Mouse (Mus musculus) liver, embryonic 16.5 days (tissue): ENCODE measurements around the gene Kmt2b. TPM values are rescaled to one million over a fixed set of nuclear protein-coding genes. Genes with fewer than 3 reads are reported as not detected.
A peak's percentile ranks its signal among the peaks of the same experiment; 100 is the strongest.

Experiments
- ATAC-seq: fragments of 200-750 bp; cut with Nextera tagmentation; 2 replicates; pipeline ENCODE4 v1.8.0; 2017; ENCODE audit warnings: low read depth, mild to moderate bottlenecking, moderate number of reproducible peaks, moderate library complexity
- H3K27ac ChIP-seq: fragments of 300-500 bp; sonication (generic); 2 replicates; pipeline ENCODE4 v1.5.1; 2014; ENCODE audit warnings: mild to moderate bottlenecking, low read length
- H3K27me3 ChIP-seq: fragments of 300-500 bp; sonication (generic); 2 replicates; pipeline ENCODE4 v1.6.1; 2014; ENCODE audit warnings: low read depth, low read length, mixed read lengths; ENCODE audit not compliant: control insufficient read depth, insufficient read depth
- H3K36me3 ChIP-seq: fragments of 300-500 bp; sonication (generic); 2 replicates; pipeline ENCODE4 v1.6.1; 2014; ENCODE audit warnings: mild to moderate bottlenecking; ENCODE audit not compliant: control insufficient read depth, insufficient read depth
- H3K4me1 ChIP-seq: fragments of 300-500 bp; sonication (generic); 2 replicates; pipeline ENCODE4 v1.6.1; 2014; ENCODE audit warnings: low read depth, low read length, mixed read lengths; ENCODE audit not compliant: control insufficient read depth
- H3K4me2 ChIP-seq: fragments of 300-500 bp; sonication (generic); 2 replicates; pipeline ENCODE4 v1.6.1; 2014; ENCODE audit warnings: low read depth, low read length, mixed read lengths
- H3K4me3 ChIP-seq: fragments of 300-500 bp; sonication (generic); 2 replicates; pipeline ENCODE4 v1.5.1; 2014; ENCODE audit warnings: low read depth, mild to moderate bottlenecking, low read length
- H3K9ac ChIP-seq: fragments of 300-500 bp; sonication (generic); 2 replicates; pipeline ENCODE4 v1.6.1; 2014; ENCODE audit warnings: low read depth, low read length
- H3K9me3 ChIP-seq: fragments of 300-500 bp; sonication (generic); replicated peaks from 2 replicates; pipeline ENCODE4 v1.6.1; 2016; ENCODE audit warnings: low read length; ENCODE audit not compliant: control insufficient read depth
- WGBS: fragments of 180-500 bp; shearing (Covaris S2); extraction: QIAGEN DNeasy Blood & Tissue Kit; methylation state at CpG from one replicate; pipeline ENCODE4 v1.1.7; 2014; ENCODE audit not compliant: insufficient replicate concordance; 5-methylcytosine and 5-hydroxymethylcytosine counted together
- polyA plus RNA-seq: library from polyadenylated mRNA; unstranded; fragments of >200 nt; fragmentation: Nextera tagmentation; extraction: Ambion mirVana; gene quantifications from 2 replicates; pipeline ENCODE4 v1.2.1, GENCODE M21; 2015

The Kmt2b gene
- polyA plus RNA-seq, 1 experiment from 2014 or later = 3.5 TPM

DNA sequence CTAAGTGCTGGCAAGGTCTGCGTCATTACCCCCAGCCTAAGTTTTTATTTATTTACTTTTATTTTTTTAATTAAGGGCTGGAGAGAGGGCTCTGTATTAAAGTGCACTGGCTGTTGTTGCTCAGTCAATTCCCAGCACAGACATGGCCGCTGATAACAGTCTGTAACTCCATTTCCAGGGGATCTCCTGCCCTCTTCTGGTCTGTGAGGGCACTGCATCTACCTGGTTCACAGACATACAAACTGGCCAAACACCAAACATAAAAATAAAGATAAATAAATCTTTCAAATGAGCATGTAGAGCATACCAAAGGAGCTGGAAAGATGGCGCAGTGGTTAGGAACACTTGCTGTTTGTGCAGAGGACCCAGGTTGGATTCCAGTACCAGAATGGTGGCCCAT lies 30.7 kb upstream of the Kmt2b start:
- no peak overlapping the region for H3K4me3 ChIP-seq
- H3K4me2 ChIP-seq = no peak overlapping the region
- H3K9ac ChIP-seq = no peak overlapping the region
- H3K36me3 ChIP-seq = peaks cover 32% of the 10 kb centered on the region
- H3K9me3 ChIP-seq = no peaks in the 10 kb centered on the region
- no peak overlapping the region for H3K27ac ChIP-seq
- WGBS = 85% methylated on average over 3 of the region's 3 CpGs
- no peak for ATAC-seq
- H3K4me1 ChIP-seq = peaks cover 6% of the 10 kb centered on the region
- H3K27me3 ChIP-seq = no peaks in the 10 kb centered on the region

GRCm38 (mm10) chr7:30618658-30619057 lies 30.1 kb upstream of the Kmt2b start:
- ATAC-seq = no peak
- 91% methylated on average over 9 of the region's 9 CpGs for WGBS
- peaks cover 29% of the 10 kb centered on the region for H3K36me3 ChIP-seq
- H3K27me3 ChIP-seq = no peaks in the 10 kb centered on the region
- H3K27ac ChIP-seq = no peak overlapping the region
- no peaks in the 10 kb centered on the region for H3K9me3 ChIP-seq
- H3K9ac ChIP-seq = no peak overlapping the region
- no peak overlapping the region for H3K4me3 ChIP-seq
- H3K4me2 ChIP-seq = no peak overlapping the region
- H3K4me1 ChIP-seq = peaks cover 7% of the 10 kb centered on the region

DNA sequence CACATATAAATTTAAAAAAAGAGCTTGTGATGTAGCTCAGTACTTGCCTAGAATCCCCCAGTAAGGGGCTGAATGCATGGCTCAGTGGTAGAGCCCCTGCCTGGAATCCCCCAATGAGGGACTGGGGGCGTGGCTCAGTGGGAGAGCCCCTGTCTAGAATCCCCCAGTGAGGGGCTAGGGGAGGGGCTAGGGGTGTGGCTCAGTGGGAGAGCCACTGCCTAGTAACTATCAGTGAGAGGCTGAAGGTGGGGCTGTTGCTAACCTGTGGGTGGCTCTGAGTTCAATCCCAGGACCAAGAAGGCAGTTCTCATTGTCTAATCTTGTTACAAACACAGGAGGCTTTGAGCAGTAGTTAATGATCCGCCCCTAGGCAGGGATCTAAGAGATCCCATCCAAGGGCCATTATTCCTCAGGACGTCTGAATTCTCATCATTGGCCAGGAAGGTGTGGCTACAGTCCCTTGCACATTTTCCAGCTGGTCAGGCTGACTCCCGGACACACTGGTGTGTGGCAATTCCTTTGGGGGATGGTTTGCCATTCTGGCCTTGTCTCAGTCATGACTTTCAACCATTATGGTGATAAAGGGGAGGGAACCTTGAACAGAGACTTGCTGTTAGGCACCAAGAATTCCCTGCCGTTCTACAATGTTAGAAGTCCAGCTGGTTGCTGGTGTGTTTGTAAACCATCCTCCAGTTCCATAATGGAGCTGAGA lies 26.7 kb upstream of the Kmt2b start:
- Histone ChIP-seq H3K4me3 (no peak overlapping the region), H3K36me3 (peaks cover 15% of the 10 kb centered on the region), H3K27me3 (no peaks in the 10 kb centered on the region), H3K9ac (no peak overlapping the region), H3K9me3 (no peaks in the 10 kb centered on the region), H3K4me2 (no peak overlapping the region), H3K4me1 (peaks cover 7% of the 10 kb centered on the region), H3K27ac (no peak overlapping the region; the same call in 1 of the 2 replicates)
- 48% methylated on average over 5 of the region's 5 CpGs for WGBS
- peak; percentile 19; the same call in 1 of the 2 replicates for ATAC-seq

DNA sequence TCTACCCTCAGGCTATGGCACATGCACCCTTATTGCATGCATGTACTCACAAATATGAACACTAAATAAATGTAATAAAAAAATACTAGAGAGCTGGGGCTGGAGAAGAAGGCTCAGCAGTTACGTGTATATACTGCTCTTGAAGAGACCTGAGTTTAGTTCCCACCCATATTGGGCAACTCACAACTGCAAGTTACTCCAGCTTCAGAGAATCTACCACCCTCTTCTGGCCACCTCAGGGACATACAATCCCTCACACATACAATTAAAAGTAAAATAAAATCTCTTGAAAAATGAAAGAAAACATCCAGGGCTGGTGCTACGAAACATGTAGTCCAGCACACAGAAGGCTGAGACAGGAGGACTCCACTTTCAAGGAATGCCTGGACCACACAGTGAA lies 25.9 kb upstream of the Kmt2b start:
- H3K27me3 ChIP-seq = no peaks in the 10 kb centered on the region
- H3K9me3 ChIP-seq = no peaks in the 10 kb centered on the region
- no peak overlapping the region for H3K4me2 ChIP-seq
- ATAC-seq = no peak
- H3K9ac ChIP-seq = no peak overlapping the region
- H3K4me3 ChIP-seq = no peak overlapping the region
- H3K4me1 ChIP-seq = peaks cover 7% of the 10 kb centered on the region
- 45% methylated on average over 2 of the region's 2 CpGs for WGBS
- peaks cover 13% of the 10 kb centered on the region for H3K36me3 ChIP-seq
- no peak overlapping the region for H3K27ac ChIP-seq

DNA sequence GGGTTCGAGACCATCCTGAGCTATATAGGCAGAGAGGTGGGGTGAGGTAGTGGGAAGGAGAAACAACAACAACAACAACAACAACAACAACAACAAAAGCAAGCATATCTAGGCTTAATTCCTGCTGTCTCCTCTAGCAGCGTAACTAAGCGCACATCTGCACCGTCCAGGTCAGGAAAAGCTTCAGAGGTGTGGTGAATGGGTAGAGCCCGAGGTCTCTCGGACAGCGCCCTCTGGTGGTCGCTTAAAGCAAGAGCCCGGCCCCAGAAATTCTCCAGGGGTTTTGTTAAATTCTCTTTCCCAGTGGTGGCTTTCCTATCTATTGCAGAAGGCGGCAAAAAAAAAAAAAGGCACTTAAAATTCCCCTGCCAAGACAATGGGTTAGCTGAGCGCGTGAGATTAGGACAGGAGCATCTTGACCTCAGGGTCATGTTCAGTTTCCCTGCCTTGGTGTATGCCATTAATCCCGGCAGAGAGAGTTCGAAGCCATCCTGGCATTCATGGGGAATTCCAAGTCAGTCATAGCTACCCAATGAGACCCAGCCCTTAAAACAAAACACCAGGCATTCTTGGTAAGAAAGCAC lies 25.1 kb upstream of the Kmt2b start:
- H3K36me3 ChIP-seq = peaks cover 8% of the 10 kb centered on the region
- no peak overlapping the region for H3K4me2 ChIP-seq
- ATAC-seq = peak; percentile 53; the same call in 1 of the 2 replicates
- H3K9me3 ChIP-seq = no peaks in the 10 kb centered on the region
- H3K4me3 ChIP-seq = no peak overlapping the region
- WGBS = 18% methylated on average over 14 of the region's 14 CpGs
- H3K27me3 ChIP-seq = no peaks in the 10 kb centered on the region
- H3K4me1 ChIP-seq = peaks cover 7% of the 10 kb centered on the region
- H3K27ac ChIP-seq = no peak overlapping the region
- H3K9ac ChIP-seq = no peak overlapping the region

GRCm38 (mm10) chr7:30612654-30613402 lies 24.3 kb upstream of the Kmt2b start, which contains the start of gene Upk1a:
TSS of gene Upk1a (minus strand) at chr7:30612847.
- H3K4me2 ChIP-seq = no peak within 1 kb of the TSS

DNA sequence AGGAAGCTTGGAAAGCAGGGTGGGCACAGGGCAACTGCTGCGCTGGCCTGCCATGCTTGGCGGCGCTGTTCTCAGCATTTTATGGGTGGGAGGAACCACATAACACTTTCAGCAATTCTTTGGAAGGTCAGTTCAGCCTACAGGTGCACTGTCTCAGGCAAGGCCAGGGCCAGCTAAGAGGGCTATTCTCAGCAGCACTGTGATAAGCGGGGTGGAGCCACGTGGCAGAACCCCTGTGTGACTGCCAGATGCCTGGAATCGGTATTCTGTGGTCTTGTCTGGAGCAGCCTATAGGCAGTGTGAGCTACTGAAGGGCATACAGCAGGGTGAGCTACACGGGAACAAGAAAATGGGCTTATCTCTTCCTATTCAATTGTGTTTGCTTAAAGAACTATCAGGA lies 21.5 kb upstream of the Kmt2b start:
- Histone ChIP-seq H3K9ac (no peak overlapping the region), H3K4me2 (no peak overlapping the region), H3K4me1 (peaks cover 2% of the 10 kb centered on the region), H3K36me3 (no peaks in the 10 kb centered on the region), H3K27me3 (no peaks in the 10 kb centered on the region), H3K4me3 (no peak overlapping the region), H3K9me3 (no peaks in the 10 kb centered on the region), H3K27ac (no peak overlapping the region)
- no peak for ATAC-seq
- 43% methylated on average over 7 of the region's 7 CpGs for WGBS

More at GRCm38 (mm10) chr7:30612654-30613402, 24.3 kb upstream of the Kmt2b start, which contains the start of gene Upk1a:
- WGBS = 77% methylated on average over 8 of the region's 8 CpGs
- H3K27me3 ChIP-seq = no peaks in the 10 kb centered on the region
- ATAC-seq = no peak
- H3K4me3 ChIP-seq = no peak within 1 kb of the TSS
- H3K36me3 ChIP-seq = peaks cover 8% of the 10 kb centered on the region
- H3K4me1 ChIP-seq = peaks cover 7% of the 10 kb centered on the region
- no peak within 1 kb of the TSS for H3K9ac ChIP-seq
- H3K27ac ChIP-seq = no peak within 1 kb of the TSS
- H3K9me3 ChIP-seq = no peaks in the 10 kb centered on the region

DNA sequence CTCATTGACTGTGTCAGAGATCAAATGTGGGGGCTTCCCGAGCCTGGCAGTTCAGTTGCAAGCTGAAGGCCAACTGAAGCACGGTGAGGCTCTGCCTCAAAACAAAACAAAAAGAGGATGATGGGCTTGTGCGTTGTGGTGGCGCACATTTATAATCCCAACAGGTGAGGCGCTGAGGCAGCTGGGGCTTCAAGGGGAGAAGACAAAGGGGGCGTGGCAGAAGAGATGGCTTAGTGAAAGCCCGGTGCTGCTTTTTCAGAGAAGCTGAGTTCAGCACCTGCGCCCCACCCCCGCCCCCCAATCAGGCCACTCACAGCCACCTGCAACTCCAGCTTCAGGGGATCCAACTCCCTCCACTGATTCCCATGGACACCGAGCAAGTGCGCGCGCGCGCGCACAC lies 19.9 kb upstream of the Kmt2b start:
- H3K36me3 ChIP-seq = no peaks in the 10 kb centered on the region
- no peak overlapping the region for H3K9ac ChIP-seq

More for the DNA sequence above, 19.9 kb upstream of the Kmt2b start:
- Histone ChIP-seq H3K4me2 (no peak overlapping the region), H3K4me1 (no peaks in the 10 kb centered on the region), H3K27me3 (no peaks in the 10 kb centered on the region), H3K4me3 (no peak overlapping the region), H3K27ac (no peak overlapping the region), H3K9me3 (no peaks in the 10 kb centered on the region)
- ATAC-seq = no peak
- 46% methylated on average over 16 of the region's 16 CpGs for WGBS
